Mouse (Mus musculus): ENCODE data around the gene Ifit1bl1.
"Not testable (repeated sequence)": the region's sequence is repeated elsewhere in the genome, so short reads cannot be mapped to it uniquely, and the experiment has no call there.

GRCm38 (mm10) chr19:34607237-34608051 is 5.7 kb upstream of the Ifit1bl1 start, which contains the start of gene Ifit3b:
- TF ChIP-seq POLR2A (IDR thresholded peaks at IDR 0.05; ENCODE audit: borderline replicate concordance, control insufficient read depth, low read depth, low read length); CTCF (IDR thresholded peaks at IDR 0.05; ENCODE audit: control insufficient read depth, insufficient read depth, low read length): not testable (repeated sequence)

Data from bone marrow, adult 2 months (tissue).